Mouse (Mus musculus): ENCODE measurements at regions not wholly inside any gene's neighbourhood (a gene's known extent, or its start where the extent isn't known, plus 50 kb on each side); places are given as distances from the start of the nearest gene placed in this dataset.
"Not testable (repeated sequence)": the region's sequence is repeated elsewhere in the genome, so short reads cannot be mapped to it uniquely, and the experiment has no call there.

GRCm38 (mm10) chr10:19494461-19495105, 97.2 kb upstream of the Ifngr1 start:
- DNase-seq (ENCODE audit: low read depth) = no peak
- no peak for TF ChIP-seq CTCF (IDR thresholded peaks at IDR 0.05; ENCODE audit: borderline replicate concordance, extremely low read depth, insufficient read depth, insufficient read length)
- no peak for TF ChIP-seq POLR2A (IDR thresholded peaks at IDR 0.05; ENCODE audit: borderline replicate concordance, extremely low read depth, insufficient read depth, insufficient read length, poor library complexity, severe bottlenecking)

- TF ChIP-seq POLR2A (IDR thresholded peaks at IDR 0.05; ENCODE audit: borderline replicate concordance, extremely low read depth, insufficient read depth, insufficient read length, poor library complexity, severe bottlenecking) (no peak), CTCF (IDR thresholded peaks at IDR 0.05; ENCODE audit: borderline replicate concordance, extremely low read depth, insufficient read depth, insufficient read length) (no peak)
- DNase-seq (ENCODE audit: low read depth) = no peak
Observed at GRCm38 (mm10) chr10:19498112-19498511, 93.6 kb upstream of the Ifngr1 start.

- DNase-seq (ENCODE audit: low read depth) = peak; percentile 67
- TF ChIP-seq CTCF (IDR thresholded peaks at IDR 0.05; ENCODE audit: borderline replicate concordance, extremely low read depth, insufficient read depth, insufficient read length) (no peak), POLR2A (IDR thresholded peaks at IDR 0.05; ENCODE audit: borderline replicate concordance, extremely low read depth, insufficient read depth, insufficient read length, poor library complexity, severe bottlenecking) (no peak)
Observed at GRCm38 (mm10) chr10:19502874-19503273, 88.9 kb upstream of the Ifngr1 start.

GRCm38 (mm10) chr10:19503846-19504765, 87.6 kb upstream of the Ifngr1 start:
- TF ChIP-seq CTCF (IDR thresholded peaks at IDR 0.05; ENCODE audit: borderline replicate concordance, extremely low read depth, insufficient read depth, insufficient read length) (no peak), POLR2A (IDR thresholded peaks at IDR 0.05; ENCODE audit: borderline replicate concordance, extremely low read depth, insufficient read depth, insufficient read length, poor library complexity, severe bottlenecking) (no peak)
- DNase-seq (ENCODE audit: low read depth) = no peak

- TF ChIP-seq CTCF (IDR thresholded peaks at IDR 0.05; ENCODE audit: borderline replicate concordance, extremely low read depth, insufficient read depth, insufficient read length) = no peak
- no peak for TF ChIP-seq POLR2A (IDR thresholded peaks at IDR 0.05; ENCODE audit: borderline replicate concordance, extremely low read depth, insufficient read depth, insufficient read length, poor library complexity, severe bottlenecking)
- DNase-seq (ENCODE audit: low read depth) = no peak
Observed at GRCm38 (mm10) chr10:19505174-19505573, 86.6 kb upstream of the Ifngr1 start.

- no peak for TF ChIP-seq CTCF (IDR thresholded peaks at IDR 0.05; ENCODE audit: borderline replicate concordance, extremely low read depth, insufficient read depth, insufficient read length)
- no peak for TF ChIP-seq POLR2A (IDR thresholded peaks at IDR 0.05; ENCODE audit: borderline replicate concordance, extremely low read depth, insufficient read depth, insufficient read length, poor library complexity, severe bottlenecking)
- no peak for DNase-seq (ENCODE audit: low read depth)
Observed at GRCm38 (mm10) chr10:19505979-19506378, 85.8 kb upstream of the Ifngr1 start.

- TF ChIP-seq POLR2A (IDR thresholded peaks at IDR 0.05; ENCODE audit: borderline replicate concordance, extremely low read depth, insufficient read depth, insufficient read length, poor library complexity, severe bottlenecking) (no peak), CTCF (IDR thresholded peaks at IDR 0.05; ENCODE audit: borderline replicate concordance, extremely low read depth, insufficient read depth, insufficient read length) (no peak)
- DNase-seq (ENCODE audit: low read depth) = no peak
Observed at GRCm38 (mm10) chr10:19506434-19506833, 85.3 kb upstream of the Ifngr1 start.

GRCm38 (mm10) chr10:19508221-19508745, 83.5 kb upstream of the Ifngr1 start:
- no peak for TF ChIP-seq CTCF (IDR thresholded peaks at IDR 0.05; ENCODE audit: borderline replicate concordance, extremely low read depth, insufficient read depth, insufficient read length)
- TF ChIP-seq POLR2A (IDR thresholded peaks at IDR 0.05; ENCODE audit: borderline replicate concordance, extremely low read depth, insufficient read depth, insufficient read length, poor library complexity, severe bottlenecking) = no peak
- DNase-seq (ENCODE audit: low read depth) = no peak

GRCm38 (mm10) chr10:19510047-19510446, 81.7 kb upstream of the Ifngr1 start:
- TF ChIP-seq POLR2A (IDR thresholded peaks at IDR 0.05; ENCODE audit: borderline replicate concordance, extremely low read depth, insufficient read depth, insufficient read length, poor library complexity, severe bottlenecking) (no peak), CTCF (IDR thresholded peaks at IDR 0.05; ENCODE audit: borderline replicate concordance, extremely low read depth, insufficient read depth, insufficient read length) (no peak)

GRCm38 (mm10) chr10:19514366-19514765, 77.4 kb upstream of the Ifngr1 start:
- DNase-seq (ENCODE audit: low read depth) = not testable (repeated sequence)

More at GRCm38 (mm10) chr10:19510047-19510446, 81.7 kb upstream of the Ifngr1 start:
- DNase-seq (ENCODE audit: low read depth) = peak; percentile 39

GRCm38 (mm10) chr10:19514837-19515236, 76.9 kb upstream of the Ifngr1 start:
- no peak for TF ChIP-seq POLR2A (IDR thresholded peaks at IDR 0.05; ENCODE audit: borderline replicate concordance, extremely low read depth, insufficient read depth, insufficient read length, poor library complexity, severe bottlenecking)
- no peak for TF ChIP-seq CTCF (IDR thresholded peaks at IDR 0.05; ENCODE audit: borderline replicate concordance, extremely low read depth, insufficient read depth, insufficient read length)
- no peak for DNase-seq (ENCODE audit: low read depth)
